In genomic region chr3:101490515-101490914, GRCm38 (mm10) we compare ENCODE assay signal across 18 mouse cellular contexts.
"Had no signal": no experiment of that assay in that cellular context is flagged by ENCODE, and none has a peak within 500 bp of the region (broad histone marks: within the 10 kb centered on the region; RNA-seq: fewer than 3 reads in every experiment).

No protein-coding gene starts in this region.

- H3K4me3 ChIP-seq: midbrain, embryonic 10.5 days; midbrain, embryonic 13.5 days; midbrain, embryonic 15.5 days; myocyte; neural tube, embryonic 13.5 days; neural tube, embryonic 15.5 days had no signal

- H3K27me3 ChIP-seq: midbrain, embryonic 13.5 days; midbrain, embryonic 15.5 days; neural tube, embryonic 13.5 days; neural tube, embryonic 15.5 days had no signal

- H3K9ac ChIP-seq: lung, embryonic 14.5 days; midbrain, embryonic 13.5 days; midbrain, embryonic 15.5 days; neural tube, embryonic 13.5 days; neural tube, embryonic 15.5 days had no signal

- ATAC-seq: midbrain, embryonic 13.5 days; midbrain, embryonic 15.5 days had no signal

- DNase-seq: lung, adult 18-20 months; lung, embryonic 14.5 days; lung, postnatal 10 days; lung, postnatal 4 days; retina, postnatal 1 day; right cerebral cortex, adult 18-20 months; right cerebral cortex, postnatal 25 days; right cerebral cortex, postnatal 4 days; spleen, adult 18-20 months; thymus, adult 2 months; thymus, postnatal 25 days; thymus, postnatal 4 days had no signal

- H3K4me2 ChIP-seq: lung, embryonic 14.5 days; midbrain, embryonic 13.5 days; midbrain, embryonic 15.5 days; neural tube, embryonic 13.5 days; neural tube, embryonic 15.5 days had no signal

- H3K27ac ChIP-seq: midbrain, embryonic 10.5 days; midbrain, embryonic 13.5 days; midbrain, embryonic 15.5 days; neural tube, embryonic 13.5 days; neural tube, embryonic 15.5 days had no signal

- H3K36me3 ChIP-seq: midbrain, embryonic 10.5 days; midbrain, embryonic 13.5 days; midbrain, embryonic 15.5 days; neural tube, embryonic 13.5 days; neural tube, embryonic 15.5 days had no signal

- H3K9me3 ChIP-seq: midbrain, embryonic 10.5 days; midbrain, embryonic 13.5 days; midbrain, embryonic 15.5 days; neural tube, embryonic 13.5 days; neural tube, embryonic 15.5 days had no signal
